Mouse (Mus musculus) olfactory bulb, adult 2 months (tissue): ENCODE measurements around the gene Tnfrsf8.

ENCODE experiments used
- CTCF ChIP-seq: fragments of 200-500 bp; IDR thresholded peaks from 2 replicates; pipeline ENCODE4 v1.5.1; 2012; ENCODE audit warnings: low read depth, mild to moderate bottlenecking, low read length, moderate library complexity; ENCODE audit not compliant: insufficient read depth
- POLR2A ChIP-seq: fragments of 200-500 bp; IDR thresholded peaks from 2 replicates; pipeline ENCODE4 v1.6.1; 2012; ENCODE audit warnings: mild to moderate bottlenecking, low read depth, low read length, moderate library complexity; ENCODE audit not compliant: insufficient read depth

- no peak for TF ChIP-seq CTCF
- TF ChIP-seq POLR2A, result no peak
These were observed 10.9 kb downstream of the Tnfrsf8 start for GRCm38 (mm10) chr4:145304109-145304508.
